Mouse (Mus musculus) liver, embryonic 15.5 days (tissue): ENCODE results near the gene Wnt3a. TPM values are rescaled to one million over a fixed set of nuclear protein-coding genes. Genes with fewer than 3 reads are reported as not detected.
A peak's percentile ranks its signal among the peaks of the same experiment; 100 is the strongest.

Experiments
- ATAC-seq: fragments of 200-750 bp; cut with Nextera tagmentation; 2 replicates; pipeline ENCODE4 v1.8.0; 2017; ENCODE audit warnings: moderate number of reproducible peaks, mild to moderate bottlenecking, moderate library complexity; ENCODE audit not compliant: insufficient read depth
- H3K27ac ChIP-seq: fragments of 300-500 bp; sonication (generic); replicated peaks from 2 replicates; pipeline ENCODE4 v1.5.1; 2015; ENCODE audit warnings: mild to moderate bottlenecking, inconsistent platforms
- H3K27me3 ChIP-seq: fragments of 300-500 bp; sonication (generic); 2 replicates; pipeline ENCODE4 v1.6.1; 2015; ENCODE audit warnings: mild to moderate bottlenecking, inconsistent platforms
- H3K36me3 ChIP-seq: fragments of 300-500 bp; sonication (generic); replicated peaks from 2 replicates; pipeline ENCODE4 v1.6.1; 2015; ENCODE audit warnings: moderate library complexity, mild to moderate bottlenecking, inconsistent platforms
- H3K4me1 ChIP-seq: fragments of 300-500 bp; sonication (generic); replicated peaks from 2 replicates; pipeline ENCODE4 v1.6.1; 2015; ENCODE audit warnings: inconsistent platforms
- H3K4me2 ChIP-seq: fragments of 300-500 bp; sonication (generic); 2 replicates; pipeline ENCODE4 v1.6.1; 2015; ENCODE audit warnings: moderate library complexity, mild to moderate bottlenecking, inconsistent platforms
- H3K4me3 ChIP-seq: fragments of 300-500 bp; sonication (generic); replicated peaks from 2 replicates; pipeline ENCODE4 v1.5.1; 2015; ENCODE audit warnings: mild to moderate bottlenecking, inconsistent platforms
- H3K9ac ChIP-seq: fragments of 300-500 bp; sonication (generic); 2 replicates; pipeline ENCODE4 v1.6.1; 2015; ENCODE audit warnings: moderate library complexity, mild to moderate bottlenecking, inconsistent platforms
- H3K9me3 ChIP-seq: fragments of 300-500 bp; sonication (generic); replicated peaks from 2 replicates; pipeline ENCODE4 v1.6.1; 2016; ENCODE audit warnings: inconsistent platforms
- WGBS: fragments of 180-500 bp; shearing (Covaris S2); methylation state at CpG from one replicate; pipeline ENCODE4 v1.1.7; 2015; ENCODE audit warnings: mixed read lengths; ENCODE audit not compliant: insufficient replicate concordance; 5-methylcytosine and 5-hydroxymethylcytosine counted together
- microRNA-seq: library from miRNA; unstranded; fragments of <30 nt; microRNA quantifications from one replicate; pipeline ENCODE4, GENCODE M21; 2016
- polyA plus RNA-seq: library from polyadenylated mRNA; unstranded; fragments of >200 nt; fragmentation: Nextera tagmentation; extraction: Ambion mirVana; gene quantifications from 2 replicates; pipeline ENCODE4 v1.2.1, GENCODE M21; 2015

Gene Wnt3a
- polyA plus RNA-seq, 1 experiment from 2014 or later = not detected

DNA sequence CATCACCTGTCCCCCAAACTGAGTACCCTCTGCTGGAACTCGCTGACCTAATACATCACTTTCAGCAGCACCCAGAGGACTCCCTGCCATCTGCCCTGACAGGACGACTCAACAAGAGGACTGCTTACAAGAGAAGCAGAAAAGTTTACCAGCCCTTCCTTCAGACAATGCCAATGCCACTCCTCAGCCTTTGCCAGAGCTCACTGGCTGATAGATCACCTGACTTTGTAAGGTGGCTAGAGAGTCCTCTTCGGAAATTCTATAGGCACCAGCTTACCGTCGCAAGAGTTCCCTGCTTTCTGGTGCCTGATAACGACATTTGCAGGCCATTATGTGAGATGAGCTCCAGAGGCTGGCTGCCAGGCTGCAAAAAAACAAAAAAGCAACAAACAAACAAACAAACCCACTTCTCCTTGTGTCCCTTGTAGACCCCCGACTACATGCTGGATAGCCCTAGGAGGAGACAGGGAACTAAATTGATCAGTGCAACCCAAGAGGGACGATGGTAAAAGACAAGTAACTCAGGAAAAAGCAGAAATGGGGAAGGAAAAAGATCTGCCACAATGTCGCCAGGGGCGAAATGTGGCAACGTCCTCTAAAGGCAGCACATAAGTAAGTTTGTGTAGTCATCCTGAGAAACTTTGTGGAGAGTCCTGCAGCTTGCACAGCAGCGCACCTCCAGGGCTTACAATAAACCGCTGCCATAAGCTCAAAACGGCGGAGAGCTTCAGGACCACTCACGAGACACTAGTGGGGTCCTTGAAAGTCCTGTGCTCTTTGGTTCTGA is 89.1 kb downstream of the Wnt3a start:
- WGBS = 9% methylated on average over 16 of the region's 16 CpGs
- no peak for ATAC-seq

More for the DNA sequence above, 89.1 kb downstream of the Wnt3a start:
- Histone ChIP-seq H3K4me2 (peak overlapping the region; percentile 87), H3K4me1 (peaks cover 38% of the 10 kb centered on the region), H3K4me3 (peak overlapping the region; percentile 90), H3K27ac (peak overlapping the region; percentile 85), H3K9me3 (no peaks in the 10 kb centered on the region), H3K36me3 (peaks cover 42% of the 10 kb centered on the region), H3K27me3 (no peaks in the 10 kb centered on the region), H3K9ac (peak overlapping the region; percentile 81)

Small RNA genes within 50 kb of the gene (microRNA-seq; reads per million reads assigned to microRNA genes)
- gene Gm24756 = not detected

Other genes with a start within 250 kb of the Wnt3a start
- 0.28 and 0.30 TPM in 2 replicates for gene Obscn, start 154.3 kb downstream of the Wnt3a start, polyA plus RNA-seq
- 12.1 and 14.5 TPM in 2 replicates for gene Iba57, start 127.0 kb downstream of the Wnt3a start, polyA plus RNA-seq
- gene Gjc2, start 107.5 kb downstream of the Wnt3a start, polyA plus RNA-seq = 0.10 and 0.17 TPM in 2 replicates
- 54.2 and 60.8 TPM in 2 replicates for gene Guk1, start 98.5 kb downstream of the Wnt3a start, polyA plus RNA-seq
- 50.5 and 51.0 TPM in 2 replicates for gene Mrpl55, start 88.3 kb downstream of the Wnt3a start, polyA plus RNA-seq
- gene 2310033P09Rik, start 82.4 kb downstream of the Wnt3a start, polyA plus RNA-seq = 15.4 and 15.9 TPM in 2 replicates
- 255 and 269 TPM in 2 replicates for gene Arf1, start 62.5 kb downstream of the Wnt3a start, polyA plus RNA-seq
- 0.20 and 0.33 TPM in 2 replicates for gene Wnt9a, start 16.2 kb upstream of the Wnt3a start, polyA plus RNA-seq
- gene Prss38, start 84.9 kb upstream of the Wnt3a start, polyA plus RNA-seq = not detected in 2 replicates
- 3.9 and 4.3 TPM in 2 replicates for gene Jmjd4, start 159.3 kb upstream of the Wnt3a start, polyA plus RNA-seq
- gene Snap47, start 160.4 kb upstream of the Wnt3a start, polyA plus RNA-seq = 25.4 and 27.1 TPM in 2 replicates
- 1.4 and 1.5 TPM in 2 replicates for gene Zfp867, start 181.7 kb upstream of the Wnt3a start, polyA plus RNA-seq
- gene Zkscan17, start 236.0 kb upstream of the Wnt3a start, polyA plus RNA-seq = 4.4 and 4.6 TPM in 2 replicates